Mouse (Mus musculus) spleen, adult 2 months (tissue): Measurements from ENCODE around the gene Zfp275.
"Not testable (repeated sequence)": the region's sequence is repeated elsewhere in the genome, so short reads cannot be mapped to it uniquely, and the experiment has no call there.

Source experiments
- CTCF ChIP-seq: fragments of 200-500 bp; IDR thresholded peaks from 2 replicates; pipeline ENCODE4 v1.5.1; 2011; ENCODE audit warnings: mild to moderate bottlenecking, inconsistent platforms; ENCODE audit not compliant: insufficient read depth, insufficient read length, insufficient replicate concordance; ENCODE audit errors: extremely low read depth
- POLR2A ChIP-seq: fragments of 200-500 bp; IDR thresholded peaks from 2 replicates; pipeline ENCODE4 v1.6.1; 2011; ENCODE audit warnings: low read depth, low read length, inconsistent platforms

GRCm38 (mm10) chrX:73398636-73399035 is 56.2 kb downstream of the Zfp275 start, which contains the start of gene Gm18336:
- not testable (repeated sequence) for TF ChIP-seq CTCF, POLR2A
